Comparison of ENCODE assay signal across 14 mouse cellular contexts in genomic region chr8:59352983-59353382, GRCm38 (mm10).
DNase-seq lines count a peak whose midpoint lies in the region; ATAC-seq lines count a peak whose summit lies in the region.
"Had no signal": no experiment of that assay in that cellular context is flagged by ENCODE, and none has a peak within 500 bp of the region (broad histone marks: within the 10 kb centered on the region; RNA-seq: fewer than 3 reads in every experiment).

No protein-coding gene starts in this region.

- H3K36me3 ChIP-seq in intestine, embryonic 16.5 days (ENCODE audit: control insufficient read depth, insufficient read depth, low read length), result no peaks in the 10 kb centered on the region
- H3K36me3 ChIP-seq: embryonic facial prominence, embryonic 15.5 days; G1E; liver, embryonic 12.5 days had no signal

- no peaks in the 10 kb centered on the region for H3K27me3 ChIP-seq in intestine, embryonic 16.5 days (replicated peaks; ENCODE audit: control insufficient read depth, insufficient read depth, low read length)
- H3K27me3 ChIP-seq: embryonic facial prominence, embryonic 15.5 days; liver, embryonic 12.5 days had no signal

- 88% methylated on average over 3 of the region's 3 CpGs for WGBS in intestine, embryonic 16.5 days

- no peaks in the 10 kb centered on the region for H3K9me3 ChIP-seq in intestine, embryonic 16.5 days (ENCODE audit: control insufficient read depth, low read length)
- H3K9me3 ChIP-seq: embryonic facial prominence, embryonic 15.5 days; G1E; liver, embryonic 12.5 days had no signal

- no peak for ATAC-seq in intestine, embryonic 16.5 days
- ATAC-seq: intestine, postnatal 0 days; liver, embryonic 12.5 days had no signal

- peak; percentile 5 to 9 for DNase-seq in cerebellum, postnatal 10 days
- no peak for DNase-seq in cerebellum, postnatal 36 days
- DNase-seq in brain, adult 2 months (ENCODE audit: low read depth, low spot score), result peak; percentile 63
- peak; percentile 3 to 7 for DNase-seq in frontal cortex, postnatal 14 days (ENCODE audit: low spot score in 2 of 2)
- peak; percentile 5 for DNase-seq in left cerebral cortex, postnatal 4 days
- no peak for DNase-seq in heart, adult 9 months (ENCODE audit: low spot score in 2 of 2)
- no peak for DNase-seq in adrenal gland, postnatal 4 days (ENCODE audit: low spot score in 2 of 2)
- DNase-seq: thymus, adult 18-20 months had no signal

- no peak overlapping the region for H3K9ac ChIP-seq in intestine, embryonic 16.5 days (ENCODE audit: low read depth, low read length)
- H3K9ac ChIP-seq: embryonic facial prominence, embryonic 15.5 days; liver, embryonic 12.5 days had no signal

- no peaks in the 10 kb centered on the region for H3K4me1 ChIP-seq in intestine, embryonic 16.5 days (ENCODE audit: control insufficient read depth, insufficient read depth, low read length)
- H3K4me1 ChIP-seq: embryonic facial prominence, embryonic 15.5 days; liver, embryonic 12.5 days had no signal

- no peak overlapping the region for H3K4me2 ChIP-seq in intestine, embryonic 16.5 days (ENCODE audit: low read depth, low read length)
- H3K4me2 ChIP-seq: embryonic facial prominence, embryonic 15.5 days; liver, embryonic 12.5 days had no signal

- no peak overlapping the region for H3K4me3 ChIP-seq in intestine, embryonic 16.5 days (ENCODE audit: low read length)
- H3K4me3 ChIP-seq: embryonic facial prominence, embryonic 15.5 days; layer of hippocampus, adult 2 months; liver, embryonic 12.5 days had no signal

- no peak overlapping the region for H3K27ac ChIP-seq in intestine, embryonic 16.5 days (ENCODE audit: low read length)
- H3K27ac ChIP-seq: embryonic facial prominence, embryonic 15.5 days; layer of hippocampus, adult 2 months; liver, embryonic 12.5 days had no signal

- intact Hi-C loops in left cerebral cortex, postnatal 4 days (cut with DNase I), result no loop called here

Comparison
In these comparisons a context has a peak if more than half of its experiments do, and no peak if none do; other contexts are left out.
1. DNase-seq: peak in cerebellum, postnatal 10 days (2 of 2), brain, adult 2 months (single experiment), frontal cortex, postnatal 14 days (2 of 2) and left cerebral cortex, postnatal 4 days (single experiment); none in cerebellum, postnatal 36 days (0 of 2), heart, adult 9 months (0 of 2) and adrenal gland, postnatal 4 days (0 of 2).